Mouse (Mus musculus): ENCODE data around the gene Kdm5b.

DNA sequence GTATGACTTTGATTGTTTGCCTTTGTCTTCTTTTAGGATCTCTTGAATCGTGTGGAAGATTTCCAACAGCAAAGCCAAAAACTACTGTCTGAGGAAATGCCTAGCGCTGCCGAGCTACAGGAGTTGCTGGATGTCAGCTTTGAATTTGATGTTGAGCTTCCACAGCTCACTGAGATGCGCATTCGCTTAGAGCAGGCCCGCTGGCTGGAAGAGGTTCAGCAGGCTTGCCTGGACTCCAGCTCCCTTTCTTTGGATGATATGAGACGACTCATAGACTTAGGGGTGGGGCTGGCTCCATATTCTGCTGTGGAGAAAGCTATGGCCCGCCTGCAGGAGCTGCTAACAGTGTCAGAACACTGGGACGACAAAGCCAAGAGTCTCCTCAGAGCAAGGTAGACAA, 57.7 kb downstream of the Kdm5b start:
- no peak for TF ChIP-seq CTCF (IDR thresholded peaks at IDR 0.05; ENCODE audit: borderline replicate concordance, extremely low read depth, insufficient read depth, insufficient read length)
- no peak for TF ChIP-seq POLR2A (IDR thresholded peaks at IDR 0.05; ENCODE audit: borderline replicate concordance, extremely low read depth, insufficient read depth, insufficient read length, poor library complexity, severe bottlenecking)

All from brain, embryonic 14.5 days (tissue).